Mouse (Mus musculus) gastrocnemius, postnatal 4 days (tissue): Measurements from ENCODE around the gene Cnot6l. TPM values are rescaled to one million over a fixed set of nuclear protein-coding genes. Genes with fewer than 3 reads are reported as not detected.

Experiments
- total RNA-seq, 2 experiments: library from RNA; stranded (reverse); gene quantifications; 2 replicates each; pipeline ENCODE4 v1.2.3; 2021

Gene Cnot6l
- total RNA-seq, 2 experiments from 2014 or later = 74.8 to 85.1 TPM

Other genes starting within 250 kb of the Cnot6l start
- not detected for gene Cxcl13, start 207.2 kb downstream of the Cnot6l start, total RNA-seq
- gene Mrpl1, start 45.3 kb upstream of the Cnot6l start, total RNA-seq = 10 to 100 TPM; 18.7 to 20.9 TPM
- 10 to 100 TPM; 42.9 to 51.2 TPM for gene Fras1, start 209.8 kb upstream of the Cnot6l start, total RNA-seq